Mouse (Mus musculus) hindbrain, embryonic 15.5 days (tissue): ENCODE measurements around the gene Khdrbs1. TPM values are rescaled to one million over a fixed set of nuclear protein-coding genes. Genes with fewer than 3 reads are reported as not detected.

Source experiments
- ATAC-seq: fragments of 200-750 bp; cut with Nextera tagmentation; 2 replicates; pipeline ENCODE4 v1.8.0; 2017; ENCODE audit warnings: low read depth, moderate number of reproducible peaks, moderate TSS enrichment; ENCODE audit not compliant: low FRiP score
- H3K27ac ChIP-seq: fragments of 300-500 bp; sonication (generic); replicated peaks from 2 replicates; pipeline ENCODE4 v1.5.1; 2015; ENCODE audit warnings: mild to moderate bottlenecking, inconsistent platforms
- H3K27me3 ChIP-seq: fragments of 300-500 bp; sonication (generic); 2 replicates; pipeline ENCODE4 v1.6.1; 2015; ENCODE audit warnings: control low read depth, inconsistent platforms
- H3K36me3 ChIP-seq: fragments of 300-500 bp; sonication (generic); 2 replicates; pipeline ENCODE4 v1.6.1; 2015; ENCODE audit warnings: control low read depth, inconsistent platforms
- H3K4me1 ChIP-seq: fragments of 300-500 bp; sonication (generic); replicated peaks from 2 replicates; pipeline ENCODE4 v1.6.1; 2015; ENCODE audit warnings: control low read depth, inconsistent platforms
- H3K4me2 ChIP-seq: fragments of 300-500 bp; sonication (generic); 2 replicates; pipeline ENCODE4 v1.6.1; 2015; ENCODE audit warnings: moderate library complexity, mild to moderate bottlenecking, inconsistent platforms
- H3K4me3 ChIP-seq: fragments of 300-500 bp; sonication (generic); 2 replicates; pipeline ENCODE4 v1.5.1; 2015; ENCODE audit warnings: mild to moderate bottlenecking, inconsistent platforms
- H3K9ac ChIP-seq: fragments of 300-500 bp; sonication (generic); 2 replicates; pipeline ENCODE4 v1.6.1; 2015; ENCODE audit warnings: inconsistent platforms
- H3K9me3 ChIP-seq: fragments of 300-500 bp; sonication (generic); 2 replicates; pipeline ENCODE4 v1.6.1; 2016; ENCODE audit warnings: control low read depth, inconsistent platforms
- whole genome bisulfite sequencing: fragments of 180-500 bp; shearing (Covaris S2); methylation state at CpG from one replicate; pipeline ENCODE4 v1.1.7; 2015; 5-methylcytosine and 5-hydroxymethylcytosine counted together
- microRNA-seq: library from miRNA; unstranded; fragments of <30 nt; microRNA quantifications from one replicate; pipeline ENCODE4, GENCODE M21; 2016
- polyA plus RNA-seq: library from polyadenylated mRNA; unstranded; fragments of >200 nt; fragmentation: Nextera tagmentation; extraction: Ambion mirVana; gene quantifications from 2 replicates; pipeline ENCODE4 v1.2.1, GENCODE M21; 2015

Khdrbs1 gene
- polyA plus RNA-seq, 1 experiment from 2014 or later: 122 TPM

- no peak overlapping the region for H3K4me2 ChIP-seq
- 89% methylated on average over 3 of the region's 3 CpGs for WGBS
- ATAC-seq: no peak
- no peaks in the 10 kb centered on the region for H3K9me3 ChIP-seq
- no peaks in the 10 kb centered on the region for H3K4me1 ChIP-seq
- no peaks in the 10 kb centered on the region for H3K27me3 ChIP-seq
- no peak overlapping the region for H3K4me3 ChIP-seq
- no peak overlapping the region for H3K9ac ChIP-seq
- no peak overlapping the region for H3K27ac ChIP-seq
- H3K36me3 ChIP-seq: peaks cover 48% of the 10 kb centered on the region
Observed at GRCm38 (mm10) chr4:129662255-129662813, 79.8 kb downstream of the Khdrbs1 start.

- Histone ChIP-seq H3K36me3 (peaks cover 52% of the 10 kb centered on the region), H3K4me2 (no peak overlapping the region), H3K27me3 (no peaks in the 10 kb centered on the region), H3K27ac (no peak overlapping the region), H3K4me3 (no peak overlapping the region), H3K9ac (no peak overlapping the region), H3K9me3 (no peaks in the 10 kb centered on the region), H3K4me1 (no peaks in the 10 kb centered on the region)
- no peak for ATAC-seq
- 94% methylated on average over 3 of the region's 3 CpGs for WGBS
Observed at GRCm38 (mm10) chr4:129661584-129661983, 80.5 kb downstream of the Khdrbs1 start.

GRCm38 (mm10) chr4:129654770-129655169 lies 87.3 kb downstream of the Khdrbs1 start:
- H3K4me2 ChIP-seq: no peak overlapping the region
- no peaks in the 10 kb centered on the region for H3K27me3 ChIP-seq
- no peaks in the 10 kb centered on the region for H3K4me1 ChIP-seq
- no peaks in the 10 kb centered on the region for H3K9me3 ChIP-seq
- H3K36me3 ChIP-seq: peaks cover 94% of the 10 kb centered on the region
- no peak overlapping the region for H3K9ac ChIP-seq
- 94% methylated on average over 14 of the region's 14 CpGs for WGBS
- ATAC-seq: no peak
- no peak overlapping the region for H3K4me3 ChIP-seq
- no peak overlapping the region for H3K27ac ChIP-seq

Small RNA genes within 50 kb of the gene (microRNA-seq; reads per million reads assigned to microRNA genes)
- gene Gm28017 (not detected), gene Mir7016 (1.1 reads per million)

Other genes with a start within 250 kb of the Khdrbs1 start
- 1,671 and 1,849 TPM in 2 replicates for gene Marcksl1, start 228.7 kb downstream of the Khdrbs1 start, polyA plus RNA-seq
- gene Hdac1, start 199.6 kb downstream of the Khdrbs1 start, polyA plus RNA-seq: 84.7 and 92.2 TPM in 2 replicates
- 11.7 and 13.6 TPM in 2 replicates for gene Lck, start 168.7 kb downstream of the Khdrbs1 start, polyA plus RNA-seq
- 0.24 and 0.34 TPM in 2 replicates for gene Fam167b, start 163.8 kb downstream of the Khdrbs1 start, polyA plus RNA-seq
- gene Eif3i, start 141.7 kb downstream of the Khdrbs1 start, polyA plus RNA-seq: 203 and 206 TPM in 2 replicates
- 183 and 184 TPM in 2 replicates for gene Tmem234, start 141.6 kb downstream of the Khdrbs1 start, polyA plus RNA-seq
- 3.4 and 3.6 TPM in 2 replicates for gene Dcdc2b, start 128.0 kb downstream of the Khdrbs1 start, polyA plus RNA-seq
- gene Iqcc, start 123.2 kb downstream of the Khdrbs1 start, polyA plus RNA-seq: 26.7 and 32.9 TPM in 2 replicates
- gene Ccdc28b, start 118.4 kb downstream of the Khdrbs1 start, polyA plus RNA-seq: 153 and 159 TPM in 2 replicates
- gene Txlna, start 101.2 kb downstream of the Khdrbs1 start, polyA plus RNA-seq: 45.6 and 45.9 TPM in 2 replicates
- gene Kpna6, start 69.5 kb downstream of the Khdrbs1 start, polyA plus RNA-seq: 17.4 and 19.1 TPM in 2 replicates
- 14.8 TPM in 2 replicates for gene Tmem39b, start 45.5 kb downstream of the Khdrbs1 start, polyA plus RNA-seq
- gene Ptp4a2, start 68.9 kb upstream of the Khdrbs1 start, polyA plus RNA-seq: 228 and 238 TPM in 2 replicates
- gene Spocd1, start 186.9 kb upstream of the Khdrbs1 start, polyA plus RNA-seq: 0.12 and 0.16 TPM in 2 replicates
- 16.4 and 17.4 TPM in 2 replicates for gene Adgrb2, start 242.6 kb upstream of the Khdrbs1 start, polyA plus RNA-seq